Mouse (Mus musculus) midbrain, embryonic 16.5 days (tissue): ENCODE measurements around the gene 1190005I06Rik. TPM values are rescaled to one million over a fixed set of nuclear protein-coding genes. Genes with fewer than 3 reads are reported as not detected.
A peak's percentile ranks its signal among the peaks of the same experiment; 100 is the strongest.

Experiments used
- ATAC-seq: fragments of 200-750 bp; cut with Nextera tagmentation; 2 replicates; pipeline ENCODE4 v1.8.0; 2017; ENCODE audit warnings: moderate TSS enrichment
- H3K27ac ChIP-seq: fragments of 300-500 bp; sonication (generic); 2 replicates; pipeline ENCODE4 v1.5.1; 2014; ENCODE audit warnings: mild to moderate bottlenecking, low read length, mixed read lengths
- H3K27me3 ChIP-seq: fragments of 300-500 bp; sonication (generic); 2 replicates; pipeline ENCODE4 v1.6.1; 2014; ENCODE audit warnings: low read depth, low read length, mixed read lengths; ENCODE audit not compliant: control insufficient read depth, insufficient read depth
- H3K36me3 ChIP-seq: fragments of 300-500 bp; sonication (generic); 2 replicates; pipeline ENCODE4 v1.6.1; 2014; ENCODE audit warnings: mild to moderate bottlenecking, low read length, moderate library complexity, mixed read lengths; ENCODE audit not compliant: control insufficient read depth, insufficient read depth
- H3K4me1 ChIP-seq: fragments of 300-500 bp; sonication (generic); 2 replicates; pipeline ENCODE4 v1.6.1; 2014; ENCODE audit warnings: mild to moderate bottlenecking, low read length, mixed read lengths; ENCODE audit not compliant: control insufficient read depth, insufficient read depth
- H3K4me2 ChIP-seq: fragments of 300-500 bp; sonication (generic); 2 replicates; pipeline ENCODE4 v1.6.1; 2014; ENCODE audit warnings: mild to moderate bottlenecking, low read length, mixed read lengths
- H3K4me3 ChIP-seq: fragments of 300-500 bp; sonication (generic); 2 replicates; pipeline ENCODE4 v1.5.1; 2014; ENCODE audit warnings: low read depth, mild to moderate bottlenecking, low read length, moderate library complexity, mixed read lengths
- H3K9ac ChIP-seq: fragments of 300-500 bp; sonication (generic); 2 replicates; pipeline ENCODE4 v1.6.1; 2014; ENCODE audit warnings: low read depth, low read length, mixed read lengths
- H3K9me3 ChIP-seq: fragments of 300-500 bp; sonication (generic); replicated peaks from 2 replicates; pipeline ENCODE4 v1.6.1; 2014; ENCODE audit warnings: mild to moderate bottlenecking, low read length, mixed read lengths; ENCODE audit not compliant: control insufficient read depth, poor library complexity, severe bottlenecking
- WGBS: fragments of 180-500 bp; shearing (Covaris S2); extraction: QIAGEN DNeasy Blood & Tissue Kit; methylation state at CpG from one replicate; pipeline ENCODE4 v1.1.7; 2014; 5-methylcytosine and 5-hydroxymethylcytosine counted together
- polyA plus RNA-seq: library from polyadenylated mRNA; unstranded; fragments of >200 nt; fragmentation: Nextera tagmentation; extraction: Ambion mirVana; gene quantifications from 2 replicates; pipeline ENCODE4 v1.2.1, GENCODE M21; 2015

The 1190005I06Rik gene
- polyA plus RNA-seq, 1 experiment from 2014 or later = 22.2 TPM

DNA sequence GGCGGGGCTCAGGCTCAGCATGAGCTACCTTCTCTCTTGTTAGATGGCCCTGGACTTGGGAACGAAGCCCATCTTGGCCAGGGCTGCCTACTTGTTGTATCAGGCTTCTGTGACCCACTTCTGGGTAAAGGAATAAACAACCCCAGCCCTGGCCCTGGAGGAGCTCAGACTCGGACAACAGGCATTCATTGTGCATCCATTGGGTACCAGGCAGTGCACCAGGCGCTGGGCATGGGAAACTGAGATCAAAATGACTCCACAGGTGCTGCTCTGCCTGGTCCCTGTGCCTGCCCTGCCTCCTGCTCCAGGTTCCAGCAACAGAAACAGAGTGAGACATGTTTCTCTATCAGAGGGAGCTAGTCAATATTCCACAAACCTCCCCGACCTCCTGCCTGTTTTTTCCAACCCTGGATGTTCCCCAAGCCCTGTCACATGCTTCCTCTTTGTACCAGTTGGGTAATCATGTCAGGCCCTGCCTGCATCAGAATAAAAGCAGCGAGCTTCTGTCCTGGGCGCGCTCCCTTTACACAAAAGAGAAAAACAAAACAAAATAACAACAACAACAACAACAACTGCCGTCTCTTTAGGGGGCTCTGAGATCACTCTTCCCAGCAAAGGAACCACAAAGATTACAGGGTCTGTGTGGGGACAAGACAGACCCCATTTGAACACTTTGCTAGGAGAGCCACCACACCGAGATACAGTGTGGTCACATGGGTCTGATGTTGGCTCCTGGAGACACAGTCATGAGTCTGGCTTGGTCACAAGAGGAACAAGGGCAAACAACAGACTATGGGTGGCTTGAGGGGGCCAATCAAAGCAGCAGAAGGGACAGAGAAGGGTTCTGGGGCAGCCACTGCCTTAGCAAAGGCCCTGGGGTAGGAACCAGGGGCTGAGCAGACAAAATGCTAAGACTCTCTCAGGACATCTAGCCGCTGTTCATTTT lies 27.9 kb downstream of the 1190005I06Rik start:
- WGBS = 70% methylated on average over 11 of the region's 11 CpGs
- Histone ChIP-seq H3K27ac (no peak overlapping the region), H3K36me3 (no peaks in the 10 kb centered on the region), H3K4me3 (no peak overlapping the region), H3K9ac (no peak overlapping the region), H3K4me1 (peaks cover 26% of the 10 kb centered on the region), H3K27me3 (no peaks in the 10 kb centered on the region), H3K9me3 (no peaks in the 10 kb centered on the region), H3K4me2 (no peak overlapping the region)
- no peak for ATAC-seq

DNA sequence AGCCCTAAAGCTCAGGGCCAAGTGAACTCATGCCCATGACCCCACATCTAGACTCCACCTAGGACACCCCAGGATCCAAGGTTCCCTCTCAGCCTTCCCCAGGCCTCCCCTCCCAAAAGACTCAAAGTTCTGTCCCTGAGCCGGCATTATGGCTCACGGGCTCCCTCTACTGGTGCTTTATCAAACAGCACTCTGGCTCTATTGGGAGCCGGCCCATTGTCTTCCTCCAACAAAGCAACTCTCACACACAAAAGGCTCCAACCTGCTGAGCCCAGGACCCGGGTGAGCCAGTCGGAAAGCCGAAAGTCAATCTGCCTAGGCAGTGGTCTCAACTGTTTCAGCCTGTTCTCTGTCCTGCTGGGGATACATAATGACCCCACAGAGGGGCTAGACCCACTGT lies 29.3 kb downstream of the 1190005I06Rik start:
- H3K4me1 ChIP-seq = peaks cover 26% of the 10 kb centered on the region
- H3K27ac ChIP-seq = 0 out of 2 replicates have a peak overlapping the region, but pooled peaks have one; percentile 39

DNA sequence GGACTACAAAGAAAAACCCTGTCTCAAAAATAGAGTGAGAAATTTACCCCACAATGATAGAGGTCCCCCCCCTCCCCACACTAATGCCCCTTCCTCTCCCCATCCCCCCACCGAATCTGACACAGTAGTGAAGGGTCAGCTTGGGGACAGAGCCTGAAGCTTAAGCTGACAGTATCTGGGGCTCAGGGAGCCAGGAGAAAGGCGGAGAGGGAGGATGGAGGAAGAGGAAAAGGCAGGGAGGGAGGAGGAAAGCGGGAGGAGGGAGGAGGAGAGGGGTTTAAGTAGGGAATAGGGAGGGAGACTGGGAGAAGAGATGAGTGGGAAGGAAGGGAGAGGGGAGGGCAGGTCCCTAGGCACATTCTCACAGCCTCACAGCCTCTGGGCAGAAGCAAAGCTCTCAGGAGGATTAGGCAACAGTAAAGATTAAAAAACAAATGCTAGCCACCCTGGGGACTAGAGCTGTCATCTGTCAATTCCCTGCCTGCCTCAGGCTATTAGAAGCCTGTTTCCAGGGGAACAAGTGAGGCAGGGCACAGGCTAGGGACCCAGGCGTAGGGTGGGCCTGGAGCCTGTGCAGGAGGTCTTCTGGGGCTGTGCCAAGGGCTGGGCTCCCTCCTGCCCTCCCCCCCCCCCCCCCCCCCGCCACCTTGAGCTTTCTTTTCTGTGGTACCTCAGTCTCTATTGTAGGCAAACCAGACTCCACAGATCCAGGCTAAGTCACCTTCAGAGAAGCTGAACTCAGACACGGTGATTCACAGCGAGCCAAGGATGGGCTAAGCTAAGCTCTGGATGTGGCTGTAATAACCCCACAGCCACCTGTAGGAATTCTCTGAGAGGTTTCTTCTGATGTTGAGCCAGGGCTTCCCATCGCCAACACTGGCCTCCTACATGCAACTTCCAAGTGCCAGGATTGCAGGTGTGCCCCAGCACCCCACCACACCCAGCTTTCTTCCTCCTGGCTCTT lies 30.5 kb downstream of the 1190005I06Rik start:
- Histone ChIP-seq H3K27ac (peak overlapping the region; percentile 84), H3K4me3 (no peak overlapping the region), H3K4me1 (peaks cover 23% of the 10 kb centered on the region), H3K9me3 (no peaks in the 10 kb centered on the region), H3K27me3 (no peaks in the 10 kb centered on the region), H3K4me2 (no peak overlapping the region), H3K36me3 (no peaks in the 10 kb centered on the region), H3K9ac (peak overlapping the region; percentile 43; the same call in 1 of the 2 replicates)
- ATAC-seq = peak; percentile 75
- 9% methylated on average over 6 of the region's 8 CpGs for WGBS

More for the DNA sequence above, 29.3 kb downstream of the 1190005I06Rik start:
- Histone ChIP-seq H3K36me3 (no peaks in the 10 kb centered on the region), H3K4me3 (no peak overlapping the region), H3K9ac (peak overlapping the region; percentile 43; the same call in 1 of the 2 replicates), H3K4me2 (0 out of 2 replicates have a peak overlapping the region, but pooled peaks have one; percentile 10), H3K9me3 (no peaks in the 10 kb centered on the region), H3K27me3 (no peaks in the 10 kb centered on the region)
- WGBS = 0% methylated on average over 6 of the region's 6 CpGs
- 0 out of 2 replicates have a peak, but pooled peaks have one; percentile 12 for ATAC-seq

DNA sequence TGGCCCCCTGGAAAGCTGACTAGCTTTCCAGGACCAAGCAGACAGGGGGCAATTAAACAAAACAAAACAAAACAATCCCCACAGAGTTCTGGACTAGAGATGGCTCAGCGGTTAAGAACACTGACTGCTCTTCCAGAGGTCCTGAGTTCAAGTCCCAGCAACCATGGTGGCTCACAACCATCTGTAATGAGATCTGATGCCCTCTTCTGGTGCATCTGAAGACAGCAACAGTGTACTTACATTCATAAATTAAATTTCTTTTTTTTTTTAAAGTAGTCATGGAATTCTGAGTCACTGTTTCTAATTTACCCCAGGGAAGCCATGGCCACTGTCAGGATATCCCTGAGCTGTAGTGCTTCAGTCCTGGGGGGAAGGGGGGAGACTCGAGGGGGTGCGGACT lies 32.9 kb downstream of the 1190005I06Rik start:
- Histone ChIP-seq H3K27me3 (no peaks in the 10 kb centered on the region), H3K27ac (no peak overlapping the region), H3K4me3 (no peak overlapping the region), H3K9me3 (no peaks in the 10 kb centered on the region), H3K36me3 (no peaks in the 10 kb centered on the region), H3K4me1 (peaks cover 22% of the 10 kb centered on the region), H3K4me2 (no peak overlapping the region), H3K9ac (no peak overlapping the region)
- WGBS = 89% methylated on average over 3 of the region's 3 CpGs
- no peak for ATAC-seq

DNA sequence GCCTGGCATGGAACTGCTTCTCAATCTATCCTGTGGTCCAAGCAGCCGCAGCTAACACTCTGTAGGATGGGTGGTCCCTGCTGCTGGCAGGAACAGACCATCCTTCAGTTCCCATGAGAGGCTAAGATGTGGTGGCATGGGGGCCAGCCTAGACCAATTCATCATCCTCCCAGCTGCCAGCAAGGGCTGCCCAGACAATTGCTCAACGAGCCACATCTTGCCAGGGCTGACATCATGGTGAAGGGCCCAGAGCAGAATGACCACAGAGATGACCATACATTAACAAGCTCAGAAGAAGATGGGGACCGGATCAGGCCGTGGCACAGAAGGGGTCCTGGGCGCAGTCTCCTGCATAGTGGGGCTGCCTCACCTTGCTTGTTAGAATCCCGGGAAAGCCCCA lies 36.6 kb downstream of the 1190005I06Rik start:
- H3K4me3 ChIP-seq = no peak overlapping the region
- H3K9me3 ChIP-seq = no peaks in the 10 kb centered on the region
- H3K27ac ChIP-seq = no peak overlapping the region
- WGBS = 93% methylated on average over 6 of the region's 6 CpGs
- H3K27me3 ChIP-seq = no peaks in the 10 kb centered on the region
- ATAC-seq = no peak
- peaks cover under 1% of the 10 kb centered on the region; the same call in 1 of the 2 replicates for H3K4me1 ChIP-seq
- no peaks in the 10 kb centered on the region for H3K36me3 ChIP-seq
- H3K4me2 ChIP-seq = no peak overlapping the region
- no peak overlapping the region for H3K9ac ChIP-seq

DNA sequence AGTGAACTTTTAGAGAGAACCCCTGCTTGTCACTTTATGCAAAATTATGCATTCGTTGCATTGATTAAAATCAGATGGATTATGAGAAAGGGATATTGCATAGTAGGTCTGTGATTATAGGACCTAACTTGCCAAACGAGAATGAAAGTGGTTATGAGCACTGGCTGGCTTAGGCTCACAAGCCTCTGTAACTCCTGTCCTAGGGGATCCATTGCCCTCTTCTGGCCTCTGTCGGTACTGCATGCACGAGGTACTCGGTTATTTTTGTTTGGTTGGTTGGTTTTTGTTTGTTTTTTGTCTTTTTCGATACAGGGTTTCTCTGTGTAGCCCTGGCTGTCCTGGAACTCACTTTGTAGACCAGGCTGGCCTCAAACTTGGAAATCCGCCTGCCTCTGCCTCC lies 39.5 kb downstream of the 1190005I06Rik start:
- Histone ChIP-seq H3K27me3 (no peaks in the 10 kb centered on the region), H3K36me3 (no peaks in the 10 kb centered on the region), H3K9ac (no peak overlapping the region), H3K9me3 (no peaks in the 10 kb centered on the region), H3K27ac (no peak overlapping the region), H3K4me3 (no peak overlapping the region), H3K4me2 (no peak overlapping the region), H3K4me1 (peaks cover 1% of the 10 kb centered on the region; the same call in 1 of the 2 replicates)
- 13% methylated on average over 7 of the region's 7 CpGs for WGBS
- no peak for ATAC-seq

DNA sequence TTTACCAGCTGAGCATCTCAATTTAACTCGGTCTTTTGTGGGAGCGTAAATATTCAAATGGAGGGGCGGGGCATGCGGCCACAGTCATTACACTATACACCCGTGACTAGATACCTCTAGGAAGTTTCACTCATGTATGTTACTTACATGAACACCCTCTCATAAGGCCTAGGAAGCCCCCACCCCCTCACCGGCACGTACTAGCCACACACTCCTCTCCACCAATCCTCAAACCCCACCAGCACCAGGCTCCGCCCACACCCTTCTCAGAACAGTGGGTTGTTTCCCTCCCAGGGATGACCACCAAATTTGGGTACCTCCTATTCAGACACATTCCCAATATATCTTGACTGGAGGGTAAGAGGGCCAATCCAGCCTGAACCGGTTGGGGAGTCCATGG lies 40.0 kb downstream of the 1190005I06Rik start:
- Histone ChIP-seq H3K4me1 (peaks cover 5% of the 10 kb centered on the region; the same call in 1 of the 2 replicates), H3K4me3 (no peak overlapping the region), H3K4me2 (no peak overlapping the region), H3K27me3 (no peaks in the 10 kb centered on the region), H3K9me3 (no peaks in the 10 kb centered on the region), H3K9ac (no peak overlapping the region), H3K36me3 (no peaks in the 10 kb centered on the region), H3K27ac (no peak overlapping the region)
- 84% methylated on average over 9 of the region's 9 CpGs for WGBS
- 0 out of 2 replicates have a peak, but pooled peaks have one; percentile 18 for ATAC-seq

DNA sequence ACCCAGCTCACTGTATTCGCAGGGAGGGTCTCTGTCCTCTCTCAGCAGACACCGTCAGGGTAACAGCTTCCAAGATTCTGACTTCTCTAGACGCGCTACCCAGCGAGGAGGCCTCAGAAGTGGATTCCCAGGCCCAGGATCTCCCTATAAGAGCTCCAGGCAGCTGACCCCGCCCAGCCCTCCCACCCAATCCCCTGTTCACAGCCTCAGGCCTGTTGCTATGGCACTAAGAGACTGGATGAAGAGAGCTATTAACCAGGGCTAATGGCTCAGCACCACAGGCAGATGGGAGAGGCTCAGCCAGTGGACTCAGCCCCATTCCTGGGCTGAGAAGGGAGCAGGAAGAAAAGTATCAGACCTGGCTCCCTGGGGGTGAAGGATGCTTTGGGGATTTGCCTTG lies 44.8 kb downstream of the 1190005I06Rik start:
- no peaks in the 10 kb centered on the region for H3K36me3 ChIP-seq
- no peak overlapping the region for H3K4me3 ChIP-seq
- peaks cover 6% of the 10 kb centered on the region; the same call in 1 of the 2 replicates for H3K4me1 ChIP-seq
- H3K9me3 ChIP-seq = no peaks in the 10 kb centered on the region
- no peak overlapping the region for H3K27ac ChIP-seq
- no peaks in the 10 kb centered on the region for H3K27me3 ChIP-seq
- H3K9ac ChIP-seq = no peak overlapping the region
- ATAC-seq = 0 out of 2 replicates have a peak, but pooled peaks have one; percentile 8
- WGBS = 35% methylated on average over 6 of the region's 6 CpGs
- H3K4me2 ChIP-seq = no peak overlapping the region
